Mouse (Mus musculus) hindbrain, postnatal 0 days (tissue): ENCODE results near the gene Dpp6. TPM values are rescaled to one million over a fixed set of nuclear protein-coding genes. Genes with fewer than 3 reads are reported as not detected.

ENCODE experiments used
- ATAC-seq: fragments of 200-750 bp; cut with Nextera tagmentation; 2 replicates; pipeline ENCODE4 v1.8.0; 2017; ENCODE audit warnings: mild to moderate bottlenecking, moderate TSS enrichment, moderate library complexity
- DNase-seq: peaks from one replicate; pipeline ENCODE4 v3.0.0-alpha.2; 2015; ENCODE audit warnings: low spot score
- H3K27ac ChIP-seq: fragments of 300-500 bp; sonication (generic); 2 replicates; pipeline ENCODE4 v1.5.1; 2014; ENCODE audit warnings: mild to moderate bottlenecking
- H3K27me3 ChIP-seq: fragments of 300-500 bp; sonication (generic); 2 replicates; pipeline ENCODE4 v1.6.1; 2014; ENCODE audit warnings: low read length, mixed read lengths; ENCODE audit not compliant: insufficient read depth
- H3K36me3 ChIP-seq: fragments of 300-500 bp; sonication (generic); 2 replicates; pipeline ENCODE4 v1.6.1; 2014; ENCODE audit warnings: low read length, mixed read lengths; ENCODE audit not compliant: insufficient read depth
- H3K4me1 ChIP-seq: fragments of 300-500 bp; sonication (generic); 2 replicates; pipeline ENCODE4 v1.6.1; 2014; ENCODE audit warnings: antibody characterized with exemption, low read length, mixed read lengths; ENCODE audit not compliant: insufficient read depth
- H3K4me2 ChIP-seq: fragments of 300-500 bp; sonication (generic); 2 replicates; pipeline ENCODE4 v1.6.1; 2014; ENCODE audit warnings: low read depth, mild to moderate bottlenecking, low read length, moderate library complexity, mixed read lengths
- H3K4me3 ChIP-seq: fragments of 300-500 bp; sonication (generic); 2 replicates; pipeline ENCODE4 v1.5.1; 2014; ENCODE audit warnings: low read length
- H3K9ac ChIP-seq: fragments of 300-500 bp; sonication (generic); replicated peaks from 2 replicates; pipeline ENCODE4 v1.6.1; 2014; ENCODE audit warnings: mild to moderate bottlenecking, low read length, moderate library complexity, mixed read lengths
- H3K9me3 ChIP-seq: fragments of 300-500 bp; sonication (generic); 2 replicates; pipeline ENCODE4 v1.6.1; 2016; ENCODE audit warnings: low read length, mixed read lengths
- CTCF ChIP-seq: IDR thresholded peaks from 2 replicates; pipeline ENCODE4 v1.5.1; 2016; ENCODE audit warnings: antibody characterized with exemption, control low read depth, low read depth
- WGBS: fragments of 180-500 bp; shearing (Covaris S2); extraction: QIAGEN DNeasy Blood & Tissue Kit; methylation state at CpG from one replicate; pipeline ENCODE4 v1.1.7; 2014; 5-methylcytosine and 5-hydroxymethylcytosine counted together
- polyA plus RNA-seq: library from polyadenylated mRNA; unstranded; fragments of >200 nt; fragmentation: Nextera tagmentation; extraction: Ambion mirVana; gene quantifications from 2 replicates; pipeline ENCODE4 v1.2.1, GENCODE M21; 2015
- total RNA-seq: library from RNA; depleted of rRNA; stranded (reverse); fragments of >200 nt; gene quantifications from 2 replicates; pipeline ENCODE4 v1.2.3, GENCODE M21; 2014

Dpp6 gene
- total and polyA plus RNA-seq, 2 experiments from 2014 or later, result 81.1 to 154 TPM

- no peak overlapping the region for H3K9ac ChIP-seq
- H3K27ac ChIP-seq, result no peak overlapping the region
- H3K4me2 ChIP-seq, result no peak overlapping the region
- H3K9me3 ChIP-seq, result no peaks in the 10 kb centered on the region
- H3K36me3 ChIP-seq, result no peaks in the 10 kb centered on the region
- no peaks in the 10 kb centered on the region for H3K4me1 ChIP-seq
- TF ChIP-seq CTCF, result no peak
- 67% methylated on average over 1 of the region's 1 CpGs for WGBS
- no peak overlapping the region for H3K4me3 ChIP-seq
- ATAC-seq (no peak), DNase-seq (peak; percentile 57)
- H3K27me3 ChIP-seq, result no peaks in the 10 kb centered on the region
Observed at GRCm38 (mm10) chr5:27077821-27078220, 260.8 kb downstream of the Dpp6 start.

GRCm38 (mm10) chr5:27081275-27081674 is 264.3 kb downstream of the Dpp6 start:
- Histone ChIP-seq H3K27ac (no peak overlapping the region), H3K9ac (no peak overlapping the region), H3K4me2 (no peak overlapping the region), H3K9me3 (no peaks in the 10 kb centered on the region), H3K4me1 (no peaks in the 10 kb centered on the region), H3K27me3 (no peaks in the 10 kb centered on the region), H3K36me3 (no peaks in the 10 kb centered on the region), H3K4me3 (no peak overlapping the region)
- DNase-seq (no peak), ATAC-seq (peak; percentile 43; the same call in 1 of the 2 replicates)
- WGBS, result 57% methylated on average over 1 of the region's 1 CpGs
- no peak for TF ChIP-seq CTCF

GRCm38 (mm10) chr5:27083762-27084161 is 266.8 kb downstream of the Dpp6 start:
- ATAC-seq, result no peak
- 73% methylated on average over 4 of the region's 4 CpGs for WGBS

GRCm38 (mm10) chr5:27108221-27108620 is 291.2 kb downstream of the Dpp6 start:
- DNase-seq, result peak; percentile 12
- Histone ChIP-seq H3K4me3 (no peak overlapping the region), H3K36me3 (no peaks in the 10 kb centered on the region), H3K27me3 (no peaks in the 10 kb centered on the region), H3K4me1 (no peaks in the 10 kb centered on the region), H3K27ac (no peak overlapping the region), H3K9ac (no peak overlapping the region), H3K9me3 (no peaks in the 10 kb centered on the region), H3K4me2 (no peak overlapping the region)
- WGBS, result 97% methylated on average over 1 of the region's 1 CpGs
- peak; percentile 31 for TF ChIP-seq CTCF
- ATAC-seq, result no peak

More at GRCm38 (mm10) chr5:27083762-27084161, 266.8 kb downstream of the Dpp6 start:
- Histone ChIP-seq H3K9ac (no peak overlapping the region), H3K4me3 (no peak overlapping the region), H3K36me3 (no peaks in the 10 kb centered on the region), H3K4me1 (no peaks in the 10 kb centered on the region), H3K9me3 (no peaks in the 10 kb centered on the region), H3K27me3 (no peaks in the 10 kb centered on the region), H3K4me2 (no peak overlapping the region), H3K27ac (no peak overlapping the region)
- no peak for DNase-seq
- TF ChIP-seq CTCF, result no peak

- Histone ChIP-seq H3K36me3 (no peaks in the 10 kb centered on the region), H3K27me3 (no peaks in the 10 kb centered on the region), H3K27ac (no peak overlapping the region), H3K9ac (no peak overlapping the region), H3K4me2 (no peak overlapping the region), H3K4me1 (no peaks in the 10 kb centered on the region), H3K9me3 (no peaks in the 10 kb centered on the region), H3K4me3 (no peak overlapping the region)
- peak; percentile 34 for TF ChIP-seq CTCF
- WGBS, result 30% methylated on average over 2 of the region's 2 CpGs
- ATAC-seq (no peak), DNase-seq (peak; percentile 15)
Observed at GRCm38 (mm10) chr5:27122479-27122878, 305.5 kb downstream of the Dpp6 start.

GRCm38 (mm10) chr5:27122944-27123343 is 305.9 kb downstream of the Dpp6 start:
- H3K27ac ChIP-seq, result no peak overlapping the region
- peak; percentile 77; the same call in 1 of the 2 replicates for ATAC-seq
- no peak overlapping the region for H3K4me3 ChIP-seq
- no peak overlapping the region for H3K9ac ChIP-seq
- H3K27me3 ChIP-seq, result no peaks in the 10 kb centered on the region
- DNase-seq, result peak; percentile 73
- no peak overlapping the region for H3K4me2 ChIP-seq
- no peaks in the 10 kb centered on the region for H3K4me1 ChIP-seq
- H3K9me3 ChIP-seq, result no peaks in the 10 kb centered on the region
- H3K36me3 ChIP-seq, result no peaks in the 10 kb centered on the region
- TF ChIP-seq CTCF, result no peak
- 70% methylated on average over 2 of the region's 2 CpGs for WGBS

- no peak for TF ChIP-seq CTCF
- Histone ChIP-seq H3K9me3 (no peaks in the 10 kb centered on the region), H3K9ac (no peak overlapping the region), H3K4me1 (no peaks in the 10 kb centered on the region), H3K27ac (0 out of 2 replicates have a peak overlapping the region, but pooled peaks have one; percentile 38), H3K27me3 (no peaks in the 10 kb centered on the region), H3K4me3 (no peak overlapping the region), H3K4me2 (no peak overlapping the region), H3K36me3 (no peaks in the 10 kb centered on the region)
- peak; percentile 67 for DNase-seq
- peak; percentile 24; the same call in 1 of the 2 replicates for ATAC-seq
- 51% methylated on average over 4 of the region's 4 CpGs for WGBS
Observed at GRCm38 (mm10) chr5:27126034-27126433, 309.0 kb downstream of the Dpp6 start.
